Mouse (Mus musculus): ENCODE data around the gene Wdr35.
A peak's percentile ranks its signal among the peaks of the same experiment; 100 is the strongest.
"Not testable (repeated sequence)": the region's sequence is repeated elsewhere in the genome, so short reads cannot be mapped to it uniquely, and the experiment has no call there.

The Wdr35 gene

DNA sequence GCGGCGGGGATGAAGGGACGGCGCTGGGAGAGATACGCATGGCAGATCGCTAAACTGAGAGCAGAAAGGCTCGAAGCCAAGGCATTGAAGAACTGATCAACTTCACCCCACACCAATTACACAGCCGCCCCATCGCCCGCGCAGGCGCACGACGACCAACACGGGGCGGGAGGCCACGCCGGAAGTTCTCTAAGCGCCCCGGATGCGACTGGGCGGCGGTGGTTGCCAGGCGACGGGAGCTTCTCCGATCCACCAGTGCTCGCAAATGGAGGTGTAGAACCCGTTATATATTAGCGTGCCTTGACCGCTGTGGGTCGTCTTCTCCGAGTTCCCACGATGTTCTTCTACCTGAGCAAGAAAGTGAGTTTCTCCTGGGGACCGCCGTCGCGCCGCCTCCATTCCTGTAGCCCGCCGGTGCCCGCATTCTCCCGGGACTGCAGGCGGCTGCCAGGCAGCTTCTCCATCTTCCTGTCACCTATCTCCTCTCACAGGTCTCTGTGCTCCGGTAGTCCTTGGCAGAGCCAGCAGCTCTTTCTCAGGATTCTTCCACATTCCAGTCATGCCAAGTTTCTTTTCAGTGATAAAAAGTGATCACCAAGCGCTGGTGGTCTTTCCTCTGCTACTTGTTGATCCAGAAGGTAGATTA is at the start of gene Wdr35:
Gene Wdr35 (plus strand): TSS at position 73 of the 646 bp plus-strand sequence.
- DNase-seq (ENCODE audit: low spot score): peak; percentile 84

DNA sequence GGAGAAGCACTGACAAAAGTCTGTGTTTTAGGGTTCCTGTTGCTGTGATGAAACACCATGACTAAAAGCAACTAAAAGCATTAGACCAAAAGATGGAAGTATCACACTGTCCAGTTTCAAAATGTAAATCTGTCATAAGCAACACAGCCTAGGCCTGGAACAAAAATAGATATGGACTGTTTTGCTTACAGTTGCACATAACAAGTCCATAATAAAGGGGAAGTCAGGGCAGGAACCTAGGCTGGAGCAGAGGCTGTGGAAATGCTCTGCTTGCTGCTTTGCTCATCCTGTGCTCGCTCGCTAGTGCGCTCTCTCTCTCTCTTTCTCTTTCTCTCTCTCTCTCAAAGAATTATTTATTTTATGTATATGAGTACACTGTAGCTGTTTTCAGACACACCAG is 46.0 kb upstream of the Wdr35 start:
- DNase-seq (ENCODE audit: low spot score): no peak

DNA sequence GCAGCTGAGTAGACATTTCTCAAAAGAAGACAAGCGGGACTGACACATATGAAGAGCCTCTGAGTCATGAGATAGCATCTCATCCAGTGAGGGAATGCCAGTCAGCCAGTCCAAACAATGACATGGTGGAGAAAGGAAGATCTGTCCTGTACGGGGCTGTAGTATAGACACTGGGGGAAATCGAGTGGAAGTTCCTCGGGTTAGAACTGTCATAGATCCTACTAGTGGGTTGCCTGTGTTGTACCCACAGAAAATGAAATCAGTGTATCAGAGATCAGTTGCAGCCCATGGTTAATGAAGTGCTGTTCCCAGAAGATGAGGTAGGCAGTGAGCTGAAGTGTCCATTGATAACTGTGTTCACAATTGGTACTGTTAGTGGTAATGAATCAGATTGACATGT is 44.9 kb upstream of the Wdr35 start:
- no peak for DNase-seq (ENCODE audit: low spot score)

DNA sequence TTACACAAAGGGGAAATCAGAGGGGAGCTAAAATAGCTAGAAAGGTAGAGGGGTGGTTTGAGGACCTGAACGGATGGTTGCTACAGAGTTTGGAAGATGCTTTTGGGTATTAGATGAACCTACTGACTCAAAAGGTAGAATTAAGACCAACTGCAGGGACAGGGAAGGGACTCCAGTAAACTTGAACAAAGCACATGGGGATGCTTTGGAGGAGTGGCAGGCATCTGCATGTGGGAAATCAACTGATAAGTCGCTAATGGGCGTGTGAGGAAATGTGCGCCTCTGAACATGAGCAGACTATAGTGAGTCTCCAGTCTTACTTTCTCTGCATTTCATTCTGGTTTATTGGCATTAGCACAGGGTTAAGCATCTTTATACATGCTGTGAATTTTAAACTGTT is 42.6 kb upstream of the Wdr35 start:
- DNase-seq (ENCODE audit: low spot score): no peak

DNA sequence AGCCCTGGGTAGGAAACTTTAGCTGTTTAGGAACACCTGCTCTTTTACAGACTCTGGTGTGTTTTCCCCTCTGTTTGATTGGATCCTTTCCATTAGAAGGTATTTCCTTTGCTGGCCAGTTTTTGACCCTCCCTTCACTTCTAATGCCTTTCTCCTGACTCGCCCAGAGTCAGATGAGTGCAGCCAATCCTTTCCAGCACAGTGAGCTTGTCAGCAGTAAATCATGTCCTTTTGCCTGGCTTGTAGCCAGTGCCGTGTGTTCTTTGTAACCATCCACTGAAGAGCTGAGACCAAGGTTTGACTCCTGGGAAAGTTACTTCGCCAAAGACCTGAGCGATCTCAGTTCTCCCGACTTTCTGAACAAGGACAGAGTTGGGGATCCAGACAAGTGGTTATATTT is 38.3 kb upstream of the Wdr35 start:
- DNase-seq (ENCODE audit: low spot score): no peak

DNA sequence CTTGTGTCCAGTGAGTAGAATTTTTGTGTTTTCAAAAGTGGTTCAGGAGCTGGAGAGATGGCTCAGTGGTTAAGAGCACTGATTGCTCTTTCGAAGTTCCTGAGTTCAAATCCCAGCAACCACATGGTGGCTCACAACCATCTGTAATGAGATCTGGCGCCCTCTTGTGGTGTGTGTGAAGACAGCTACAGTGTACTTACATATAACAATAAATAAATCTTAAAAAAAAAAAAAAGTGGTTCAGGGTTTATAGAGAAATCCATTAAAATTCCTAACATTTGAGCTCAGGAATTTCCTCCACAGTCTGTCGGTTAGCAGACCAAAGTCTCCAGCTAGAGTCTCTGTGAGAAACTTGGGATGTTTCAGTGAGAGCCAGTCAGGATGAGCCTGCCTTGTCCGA is 37.5 kb upstream of the Wdr35 start:
- DNase-seq (ENCODE audit: low spot score): not testable (repeated sequence)

DNA sequence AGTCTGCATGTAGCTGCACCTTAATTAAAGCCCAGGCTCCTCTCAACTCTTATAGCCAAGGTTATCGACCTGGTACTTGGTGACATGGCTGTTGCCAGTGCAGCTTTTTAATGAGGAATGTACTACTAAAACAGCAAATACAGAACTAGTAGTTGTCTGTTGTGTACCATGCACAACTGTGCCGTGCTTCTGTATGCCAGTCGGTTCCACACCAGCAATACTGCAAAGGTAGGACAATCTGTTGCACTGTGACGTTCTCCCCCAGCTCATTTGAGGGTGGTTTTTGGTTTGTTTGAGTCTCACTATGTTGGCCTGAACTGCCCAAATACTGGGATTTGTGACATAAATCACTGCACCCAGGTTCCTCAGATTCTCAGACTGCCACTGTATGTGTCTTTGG is 34.2 kb upstream of the Wdr35 start:
- DNase-seq (ENCODE audit: low spot score): no peak

DNA sequence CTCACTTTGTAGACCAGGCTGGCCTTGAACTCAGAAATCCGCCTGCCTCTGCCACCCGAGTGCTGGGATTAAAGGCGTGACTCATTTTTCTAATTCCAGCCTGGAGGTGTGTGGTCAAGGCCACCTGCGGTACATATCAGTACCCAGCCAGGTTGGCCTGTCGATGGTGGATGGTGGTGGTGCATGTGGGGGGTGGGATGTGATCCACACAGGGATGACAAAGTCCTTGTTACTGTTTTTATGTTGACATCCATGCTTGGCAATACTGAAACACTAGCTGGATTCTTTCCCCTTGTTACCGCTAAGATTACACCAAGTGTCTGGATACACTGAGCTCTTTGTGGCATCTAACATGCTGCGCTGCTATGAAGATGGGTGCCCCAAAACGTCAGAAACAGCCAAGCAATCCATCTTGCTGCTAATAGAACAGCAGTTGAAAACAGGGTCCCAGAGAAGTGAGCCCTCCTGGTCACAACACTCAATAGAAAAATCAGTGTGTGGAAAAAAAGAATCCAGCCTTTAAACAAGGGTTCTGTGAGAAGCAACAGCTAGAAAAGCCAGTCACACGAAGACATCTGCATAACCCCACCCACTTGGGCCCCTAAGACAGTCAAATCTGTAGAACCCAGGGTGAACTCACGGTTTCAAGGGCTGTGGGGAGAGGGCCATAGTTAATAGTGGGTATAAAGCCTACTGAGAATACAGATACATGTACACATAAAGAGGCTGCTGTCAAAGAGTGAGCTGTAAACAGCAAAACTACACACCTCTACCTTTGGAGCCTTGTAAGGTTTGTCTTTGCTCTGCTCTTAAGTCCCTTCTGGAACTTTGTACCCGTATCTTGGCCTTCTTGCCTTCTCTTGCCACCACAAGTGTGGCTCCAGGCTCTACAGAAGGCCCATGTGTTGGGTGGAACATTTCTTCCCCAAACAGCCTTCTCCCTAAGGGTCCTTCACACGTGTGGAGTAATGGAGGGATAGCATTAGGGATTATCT is 33.4 kb upstream of the Wdr35 start:
- DNase-seq (ENCODE audit: low spot score): no peak

DNA sequence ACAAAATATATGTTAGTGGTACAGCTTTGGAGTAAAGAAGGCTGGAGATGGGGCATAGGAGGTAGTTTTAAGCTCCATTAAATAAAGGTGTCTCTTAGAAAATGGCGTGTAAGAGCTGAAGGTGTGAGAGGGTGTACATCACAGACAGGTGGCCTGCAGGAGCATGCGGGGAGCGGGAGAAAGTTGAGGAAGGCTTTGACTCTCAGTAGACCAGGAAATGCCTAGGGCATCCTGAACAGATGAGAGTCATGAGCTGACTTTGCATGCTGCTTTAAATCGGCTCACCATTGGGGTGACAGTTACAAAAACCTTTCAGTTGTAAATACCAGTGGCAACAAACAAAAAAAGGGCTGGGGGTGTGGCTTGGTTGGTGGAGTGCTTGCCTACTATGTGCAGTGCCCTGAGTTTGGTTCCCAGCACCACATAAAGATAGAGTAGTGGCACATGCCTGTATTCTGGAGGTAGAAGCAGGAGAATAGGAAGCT is 32.5 kb upstream of the Wdr35 start:
- no peak for DNase-seq (ENCODE audit: low spot score)

DNA sequence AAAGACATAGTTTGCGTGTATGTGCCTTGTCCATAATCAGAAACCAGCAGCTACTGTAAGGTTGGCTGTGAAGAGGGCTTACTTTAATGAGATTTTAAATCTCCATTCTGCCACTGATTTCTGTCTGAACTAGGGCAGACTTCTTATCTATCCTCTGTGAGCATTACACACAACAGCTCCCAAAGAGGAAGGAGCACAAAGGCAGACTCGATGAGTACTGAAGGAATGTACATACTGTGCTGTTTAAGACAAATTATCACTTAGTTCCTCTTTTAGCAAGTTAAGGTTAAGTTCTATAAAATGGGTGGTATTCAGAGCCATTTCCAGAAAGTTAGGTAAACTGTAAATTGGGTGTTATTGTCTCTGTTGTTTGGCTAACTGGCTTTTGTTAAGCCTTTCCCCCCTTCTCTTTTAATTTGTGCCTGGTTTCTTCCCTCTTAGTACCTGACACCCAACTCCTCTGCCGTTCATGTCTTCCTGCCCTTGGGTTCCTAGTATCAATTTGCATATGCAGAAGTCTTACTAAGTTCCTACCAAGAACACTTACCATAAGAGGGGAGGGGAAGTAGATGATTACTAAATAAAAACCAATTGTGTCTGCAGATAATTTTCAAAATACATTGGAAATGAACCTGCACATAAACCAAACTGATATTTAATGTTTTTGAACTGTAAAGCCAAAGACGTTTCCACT is 31.8 kb upstream of the Wdr35 start:
- no peak for DNase-seq (ENCODE audit: low spot score)

DNA sequence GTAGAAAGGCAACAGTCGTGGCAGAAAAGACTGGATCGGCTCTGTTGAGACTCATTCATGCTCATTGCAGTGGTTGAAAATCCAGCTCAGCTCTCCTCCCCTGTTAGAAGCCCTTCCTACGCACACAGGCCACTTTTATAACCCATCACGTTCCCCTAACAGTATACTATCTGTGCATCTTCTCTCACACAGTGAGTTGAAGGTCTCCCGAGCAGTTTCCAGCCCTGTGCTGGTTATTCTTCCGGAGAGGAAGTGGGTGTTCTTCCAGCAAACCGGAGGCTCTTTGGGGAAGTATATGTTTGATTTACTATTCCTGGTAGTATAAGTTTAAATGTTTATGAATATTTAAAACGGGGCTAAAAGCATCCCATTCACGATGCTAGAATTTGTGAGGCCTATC is 26.5 kb upstream of the Wdr35 start:
- DNase-seq (ENCODE audit: low spot score): no peak

DNA sequence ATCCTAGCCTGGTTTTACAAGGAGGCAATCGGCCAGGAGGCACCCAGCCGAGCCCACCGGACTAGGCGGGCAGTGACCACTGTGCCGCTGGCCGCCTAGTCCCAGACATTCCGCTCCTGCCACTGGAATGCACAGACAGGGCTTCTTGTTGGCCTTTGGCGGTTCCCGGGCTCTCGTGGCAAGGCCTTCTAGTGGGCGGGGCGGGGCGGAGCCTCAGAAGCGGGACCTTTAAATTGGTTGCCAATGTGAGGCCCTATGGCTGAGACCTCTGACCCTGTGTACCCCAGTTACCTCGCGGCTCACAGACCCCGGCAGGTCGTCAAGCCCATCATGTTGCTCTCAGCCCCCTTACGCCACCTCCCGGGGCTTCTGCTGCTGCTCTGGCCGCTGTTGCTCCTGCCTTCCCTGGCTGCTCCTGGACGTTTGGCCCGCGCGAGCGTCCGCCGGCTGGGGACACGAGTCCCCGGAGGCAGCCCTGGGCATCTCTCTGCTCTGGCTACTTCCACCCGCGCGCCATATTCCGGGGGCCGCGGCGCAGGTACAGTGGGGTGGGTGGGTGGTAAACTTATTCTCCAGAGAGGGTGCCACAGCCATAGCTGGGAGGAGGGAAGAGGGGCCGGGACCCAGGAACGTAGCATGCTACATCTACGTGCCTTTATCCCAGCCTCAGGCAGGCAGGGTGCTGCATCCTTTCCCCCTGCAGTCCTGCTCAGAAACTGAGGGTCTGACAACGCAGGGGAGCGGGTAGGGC is 25.8 kb upstream of the Wdr35 start, which contains the start of gene Matn3:
Gene Matn3 (plus strand): TSS at position 216 of the 751 bp plus-strand sequence.
- DNase-seq (ENCODE audit: low spot score): peak; percentile 52

DNA sequence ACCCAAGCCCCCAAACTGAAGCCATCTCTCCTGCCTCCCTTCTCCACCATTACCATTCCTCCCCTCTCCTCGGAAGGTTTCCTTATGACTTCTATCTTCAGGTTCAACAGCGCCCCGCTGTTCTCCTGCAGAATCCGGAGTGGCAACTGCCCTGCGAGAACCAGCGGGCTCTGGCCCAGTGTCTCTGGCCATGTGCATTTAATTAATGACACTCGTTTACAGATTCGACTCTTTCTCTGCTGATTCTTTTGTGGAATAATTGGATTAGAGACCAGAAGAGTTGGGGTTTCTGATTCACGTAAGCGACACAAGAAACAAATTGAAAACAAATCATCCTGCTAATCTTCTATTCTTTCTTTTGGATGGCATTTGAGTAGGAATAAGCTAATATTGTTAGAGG is 20.6 kb upstream of the Wdr35 start:
- no peak for DNase-seq (ENCODE audit: low spot score)

DNA sequence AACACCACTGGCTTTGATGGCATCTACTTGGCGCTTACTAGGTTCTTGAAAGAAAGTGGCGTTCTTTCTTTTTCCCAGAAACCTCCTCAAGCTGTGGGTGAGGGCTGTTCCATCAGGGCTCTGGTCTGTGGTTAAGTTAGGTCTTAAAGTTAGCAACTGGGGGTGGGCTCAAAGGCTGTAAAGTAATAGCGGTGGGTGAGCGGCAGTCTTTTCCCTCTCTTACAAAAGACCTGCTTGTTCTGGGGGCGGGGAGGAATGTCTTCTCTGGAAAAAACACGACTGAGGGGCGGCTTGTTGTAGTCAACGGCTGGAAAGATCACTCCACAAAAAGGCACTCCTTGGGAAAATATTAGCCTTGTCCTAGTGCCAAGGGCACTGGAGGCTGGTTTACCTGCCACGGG is 19.5 kb upstream of the Wdr35 start:
- no peak for DNase-seq (ENCODE audit: low spot score)

DNA sequence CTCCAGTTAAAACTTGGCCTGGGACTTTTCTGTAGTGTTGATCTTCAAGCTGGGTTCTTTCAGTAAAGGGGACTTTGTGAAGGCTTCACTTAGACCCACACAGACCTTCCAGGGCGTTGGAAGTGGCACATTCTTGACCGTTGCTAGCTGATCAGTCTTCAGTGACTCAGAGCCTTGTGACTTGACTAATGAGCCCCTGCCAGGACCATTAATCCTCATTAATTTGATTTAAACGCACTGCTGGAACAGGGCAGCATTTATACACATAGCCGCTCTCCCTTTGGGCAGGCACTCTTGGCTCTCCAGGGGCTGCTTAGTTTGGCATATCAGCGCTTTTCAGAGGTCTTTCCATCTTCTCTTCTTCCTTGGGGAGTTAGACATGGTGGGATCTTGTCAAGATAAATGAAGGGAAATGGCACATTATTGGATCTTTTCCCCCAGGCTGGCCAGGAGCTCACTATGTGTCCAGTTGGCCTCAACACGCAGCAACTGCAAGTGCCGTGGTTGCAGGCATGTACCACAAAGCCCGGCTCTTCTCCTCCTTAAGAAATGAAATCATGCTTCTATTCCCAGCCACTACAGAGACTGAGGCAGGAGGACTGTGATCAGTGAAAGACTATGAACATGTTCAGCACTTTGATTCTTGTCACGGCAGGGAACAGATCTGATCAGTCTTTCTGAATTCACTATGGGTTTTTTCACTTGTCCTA is 11.9 kb upstream of the Wdr35 start:
- no peak for DNase-seq (ENCODE audit: low spot score)

DNA sequence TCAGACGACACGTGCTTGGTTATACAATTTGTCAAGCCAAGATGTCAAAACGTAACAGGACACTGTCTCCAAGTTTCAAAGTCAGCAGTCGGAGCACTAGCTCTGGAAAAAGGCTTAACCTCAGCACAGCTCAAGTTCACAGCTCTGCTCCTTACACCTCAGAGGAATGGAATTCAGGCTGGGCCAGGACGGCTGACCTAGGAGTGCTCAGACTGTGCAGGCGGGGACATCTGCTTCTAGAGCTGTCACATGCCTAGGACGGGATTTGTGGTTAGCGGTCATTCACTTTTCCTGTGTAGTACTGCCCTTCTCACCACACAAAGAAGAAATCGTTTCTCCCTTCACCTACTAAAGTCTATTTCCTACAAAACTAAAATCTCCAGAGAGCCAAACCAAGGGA is 3.9 kb upstream of the Wdr35 start:
- no peak for DNase-seq (ENCODE audit: low spot score)

DNA sequence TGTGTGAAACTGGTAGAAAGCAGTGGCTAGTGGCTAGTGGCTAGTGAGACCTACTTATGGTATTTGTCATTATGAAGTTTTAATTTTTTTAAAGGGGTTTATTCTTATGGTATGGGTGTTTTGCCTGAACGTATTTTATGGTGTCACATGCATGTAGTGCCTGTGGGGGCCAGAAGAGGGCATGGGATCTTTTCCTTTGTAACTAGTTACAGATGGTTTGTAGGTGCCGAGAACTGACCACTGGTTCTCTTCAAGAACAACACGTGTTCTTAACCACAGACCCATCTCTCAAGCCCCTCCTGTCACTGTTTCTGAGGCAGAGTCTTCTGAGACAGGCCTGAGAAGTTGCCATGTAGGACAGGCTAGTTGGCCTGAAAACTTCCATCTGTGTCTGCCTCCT is 1.4 kb downstream of the Wdr35 start:
- no peak for DNase-seq (ENCODE audit: low spot score)

DNA sequence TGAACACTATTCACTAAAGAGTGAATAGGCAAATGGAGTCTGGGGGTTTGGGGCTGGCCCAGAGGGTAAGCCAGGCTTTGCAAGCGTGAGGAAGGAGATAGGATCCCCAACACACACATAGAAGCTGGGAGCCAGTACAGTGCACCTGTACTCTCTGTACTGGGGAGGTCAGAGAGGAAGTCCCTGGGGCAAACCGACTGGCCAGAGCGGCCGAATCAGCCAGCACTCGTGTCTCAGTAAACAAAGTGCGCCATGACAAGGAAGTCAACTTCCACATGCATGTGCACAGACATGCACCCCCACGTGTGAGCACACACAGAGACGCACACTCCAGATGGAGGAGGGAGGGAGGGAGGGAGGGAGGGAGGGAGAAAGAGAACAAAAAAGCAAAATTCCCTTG is 19.5 kb downstream of the Wdr35 start:
- DNase-seq (ENCODE audit: low spot score): no peak

DNA sequence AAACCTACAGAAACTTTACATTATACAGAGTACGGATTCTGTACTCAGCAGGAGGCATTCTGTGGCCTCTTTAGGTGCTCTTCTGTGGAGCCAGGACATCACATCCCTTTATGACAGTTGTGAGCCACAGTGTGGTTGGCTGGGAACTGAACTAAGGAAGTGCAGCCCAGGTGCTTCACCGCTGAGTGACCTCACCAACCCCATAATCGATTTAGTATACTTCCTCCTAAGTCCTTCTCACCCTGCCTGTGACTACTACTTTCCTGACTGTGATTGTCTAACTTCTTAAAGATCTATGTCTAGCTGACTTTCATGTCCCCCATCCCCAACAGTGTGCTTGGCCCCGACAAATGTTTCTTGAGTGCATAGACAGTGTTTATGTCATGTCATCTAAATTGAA is 24.6 kb downstream of the Wdr35 start:
- no peak for DNase-seq (ENCODE audit: low spot score)

DNA sequence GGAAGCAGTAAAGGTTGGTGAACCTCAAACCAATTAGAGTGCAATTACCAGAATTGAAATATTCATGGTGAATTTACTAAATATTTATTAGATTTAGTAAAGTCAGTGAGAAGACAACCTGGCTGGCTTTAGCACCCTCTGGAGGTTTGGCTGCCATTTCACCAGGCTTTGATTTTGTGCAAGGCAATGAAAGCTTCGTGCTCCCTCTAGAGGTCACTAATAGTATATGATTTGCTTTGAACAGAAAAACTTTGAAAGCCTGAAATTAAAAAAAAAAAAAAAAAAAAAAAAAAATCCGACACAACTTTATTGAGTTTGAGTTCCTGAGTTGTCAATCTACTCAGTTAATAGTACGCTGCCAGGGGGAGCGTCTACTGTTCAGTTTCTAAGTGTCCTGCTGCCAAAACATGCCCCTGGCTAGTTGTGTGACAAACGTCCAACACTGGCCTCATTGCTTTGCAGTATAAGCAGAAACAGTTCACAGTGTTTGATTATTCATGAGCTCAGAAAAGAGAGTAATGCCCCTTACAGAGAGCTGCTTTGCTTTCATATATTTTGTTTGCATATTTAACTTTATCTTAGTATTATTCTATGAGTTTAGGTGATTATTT is 28.5 kb downstream of the Wdr35 start:
- DNase-seq (ENCODE audit: low spot score): peak; percentile 21

DNA sequence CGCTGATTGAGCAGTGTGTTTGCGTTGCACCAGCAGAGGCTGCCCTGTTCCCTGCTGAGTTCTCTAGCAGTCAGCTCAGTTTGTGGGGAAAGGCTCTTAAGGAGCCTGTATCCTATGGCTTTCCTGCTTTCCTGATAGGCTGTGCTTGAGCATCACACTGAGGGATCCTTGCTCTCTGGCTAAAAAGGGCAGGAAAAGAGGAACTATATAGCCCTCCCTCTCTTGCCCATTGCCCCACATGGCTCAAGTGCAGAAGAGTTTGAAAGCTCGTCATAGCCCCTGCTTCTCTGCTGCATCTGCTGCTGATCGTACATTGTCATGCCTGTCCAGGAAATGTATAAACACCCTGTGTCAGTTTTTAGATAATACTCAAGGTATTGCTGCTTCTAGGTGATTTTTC is 33.5 kb downstream of the Wdr35 start:
- DNase-seq (ENCODE audit: low spot score): no peak
